Mouse (Mus musculus) spleen, postnatal 36 days (tissue): Measurements from ENCODE around the gene Phactr2.

Experiments
- DNase-seq, 2 experiments: peaks; one replicate each; pipeline ENCODE4 v3.0.0; 2022; ENCODE audit warnings: low spot score in 2 of 2, mixed read lengths in 1 of 2

Gene Phactr2

GRCm38 (mm10) chr10:13275152-13275551, 199.1 kb downstream of the Phactr2 start:
- DNase-seq, result no peak

- no peak for DNase-seq
These were observed 199.5 kb downstream of the Phactr2 start for GRCm38 (mm10) chr10:13274699-13275098.

GRCm38 (mm10) chr10:13273756-13274155, 200.5 kb downstream of the Phactr2 start:
- DNase-seq, result peak; percentile 3 to 36

GRCm38 (mm10) chr10:13271716-13272115, 202.5 kb downstream of the Phactr2 start:
- no peak for DNase-seq

DNA sequence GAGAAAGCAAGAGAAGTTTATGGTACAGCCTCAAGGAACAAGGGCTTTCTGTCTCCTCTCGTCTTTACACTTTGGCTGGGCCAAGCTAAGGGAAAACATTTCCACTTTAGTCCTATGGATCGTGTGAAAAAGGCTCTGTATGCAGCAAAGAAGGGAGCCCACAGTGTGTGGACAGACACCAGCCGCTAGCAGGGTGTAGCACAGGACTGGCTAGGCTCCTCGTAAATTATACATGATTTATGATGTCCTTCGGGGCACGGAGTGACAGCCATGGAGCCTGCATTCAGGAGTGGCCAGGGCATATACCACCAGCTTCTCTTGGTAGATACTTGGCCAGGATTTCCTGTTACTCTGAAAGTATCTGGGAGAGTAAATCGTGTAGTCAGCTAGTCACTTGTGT, 203.1 kb downstream of the Phactr2 start:
- DNase-seq, result no peak

DNA sequence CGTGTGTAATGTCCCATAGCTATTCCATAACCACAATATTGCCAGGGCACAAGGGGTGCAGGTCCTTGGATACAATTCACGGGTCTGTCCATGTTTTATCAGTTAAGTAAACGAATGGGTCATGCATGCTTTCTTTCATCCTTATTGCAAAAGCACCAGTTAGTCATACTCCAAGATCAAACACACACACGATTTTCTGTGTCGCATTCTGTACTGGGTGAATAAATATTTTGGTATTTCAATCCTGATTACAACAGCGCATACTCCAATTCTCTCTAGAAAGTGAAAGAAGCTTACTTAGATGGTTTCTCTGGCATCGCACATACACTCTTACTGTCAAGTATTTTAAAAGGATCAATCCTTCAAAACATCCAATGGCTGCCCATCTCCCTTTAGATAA, 203.9 kb downstream of the Phactr2 start:
- DNase-seq, result no peak

GRCm38 (mm10) chr10:13259251-13259650, 215.0 kb downstream of the Phactr2 start:
- DNase-seq, result no peak

DNA sequence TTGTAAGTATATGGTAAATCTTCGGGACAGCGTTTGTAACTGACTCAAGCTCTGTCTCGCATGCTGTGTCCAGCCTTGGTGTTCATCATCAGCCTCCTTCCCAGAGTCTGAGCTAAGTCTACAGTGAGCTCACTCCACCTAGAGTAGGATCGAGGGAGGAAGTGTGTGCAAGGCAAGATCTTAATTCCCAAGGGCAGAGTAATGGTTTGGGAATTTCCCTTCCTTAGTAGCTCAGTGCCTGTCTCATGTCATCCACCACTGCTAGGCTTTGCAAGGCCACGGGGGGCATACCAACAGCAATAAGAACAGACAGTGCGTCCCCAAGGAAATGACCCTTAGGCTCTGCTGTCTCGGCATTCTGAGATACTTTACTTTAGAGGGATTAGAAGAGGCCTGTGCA, 218.0 kb downstream of the Phactr2 start:
- DNase-seq, result no peak

GRCm38 (mm10) chr10:13250280-13250679, 223.9 kb downstream of the Phactr2 start:
- no peak for DNase-seq

- no peak for DNase-seq
These were observed 225.1 kb downstream of the Phactr2 start for GRCm38 (mm10) chr10:13249126-13249525.

DNA sequence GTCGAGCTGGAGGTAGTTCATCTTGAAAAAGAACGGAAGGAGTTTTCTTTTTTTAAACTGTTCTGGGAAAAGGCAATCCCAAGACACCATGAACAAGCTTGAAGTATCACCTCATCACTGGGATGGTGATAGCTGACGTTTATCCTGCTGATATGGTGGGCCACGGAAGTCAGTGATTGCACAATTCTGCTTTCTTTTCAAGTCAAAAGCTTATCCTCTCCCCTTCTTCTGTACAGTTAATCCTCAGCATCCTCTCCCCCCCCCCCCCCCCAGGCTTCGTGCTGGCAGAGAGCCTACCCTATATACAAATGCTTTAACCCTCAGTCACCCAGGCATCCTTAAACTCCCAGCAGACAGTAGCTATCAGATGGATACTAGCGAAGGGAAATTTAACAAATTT, 228.5 kb downstream of the Phactr2 start:
- no peak for DNase-seq

- no peak for DNase-seq
These were observed 230.0 kb downstream of the Phactr2 start for GRCm38 (mm10) chr10:13244192-13244591.

GRCm38 (mm10) chr10:13240431-13240830, 233.8 kb downstream of the Phactr2 start:
- DNase-seq, result no peak

- DNase-seq, result no peak
These were observed 236.0 kb downstream of the Phactr2 start for GRCm38 (mm10) chr10:13238188-13238587.

- DNase-seq, result no peak
These were observed 237.3 kb downstream of the Phactr2 start for GRCm38 (mm10) chr10:13236866-13237265.

DNA sequence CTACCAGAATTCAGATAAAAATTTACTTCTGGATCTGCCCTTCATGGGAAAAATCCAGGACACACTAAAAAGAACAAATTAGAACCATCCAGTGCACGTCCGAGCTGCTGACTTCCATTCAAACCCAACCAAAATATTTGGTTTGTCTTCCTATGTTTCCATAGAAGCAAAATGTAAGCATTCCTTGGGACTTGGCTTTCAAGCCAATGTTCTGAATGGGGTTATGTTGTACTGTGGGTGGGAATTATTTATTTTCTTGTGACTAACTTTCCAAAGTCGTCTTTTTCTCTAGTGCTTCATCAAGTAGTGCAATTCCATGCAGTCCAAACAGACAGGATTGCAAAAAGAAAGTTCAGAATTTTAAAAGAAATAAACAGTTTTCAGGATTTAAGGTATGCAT, 239.7 kb downstream of the Phactr2 start:
- DNase-seq, result no peak

GRCm38 (mm10) chr10:13233941-13234340, 240.3 kb downstream of the Phactr2 start:
- no peak for DNase-seq

DNA sequence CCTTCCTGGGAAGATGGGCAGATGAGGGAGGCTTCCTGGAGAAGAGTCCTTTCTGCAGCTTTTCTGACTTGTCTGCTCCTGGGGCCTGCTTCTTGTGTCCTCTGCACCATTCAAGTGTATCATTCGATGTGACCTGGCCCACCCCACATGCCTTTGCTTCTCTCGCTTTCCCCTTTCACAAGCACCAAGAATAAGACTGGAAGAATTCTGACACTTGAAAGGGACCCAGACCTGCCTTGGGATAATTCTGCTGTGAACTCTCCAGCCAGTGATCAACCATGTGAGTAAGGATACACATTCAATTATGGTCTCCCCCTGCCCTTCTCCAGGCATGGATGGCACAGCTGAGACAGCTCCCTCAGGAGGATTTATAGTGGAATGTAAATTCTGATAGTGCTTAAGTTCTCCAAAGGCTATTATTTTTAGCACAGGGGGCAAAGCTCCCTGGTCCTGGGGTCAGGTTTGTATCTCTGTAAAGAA, 241.0 kb downstream of the Phactr2 start:
- DNase-seq, result no peak

- no peak for DNase-seq
These were observed 241.6 kb downstream of the Phactr2 start for GRCm38 (mm10) chr10:13232443-13233142.

GRCm38 (mm10) chr10:13230716-13231115, 243.5 kb downstream of the Phactr2 start:
- no peak for DNase-seq

- DNase-seq, result no peak
These were observed 248.7 kb downstream of the Phactr2 start for GRCm38 (mm10) chr10:13225377-13226063.

DNA sequence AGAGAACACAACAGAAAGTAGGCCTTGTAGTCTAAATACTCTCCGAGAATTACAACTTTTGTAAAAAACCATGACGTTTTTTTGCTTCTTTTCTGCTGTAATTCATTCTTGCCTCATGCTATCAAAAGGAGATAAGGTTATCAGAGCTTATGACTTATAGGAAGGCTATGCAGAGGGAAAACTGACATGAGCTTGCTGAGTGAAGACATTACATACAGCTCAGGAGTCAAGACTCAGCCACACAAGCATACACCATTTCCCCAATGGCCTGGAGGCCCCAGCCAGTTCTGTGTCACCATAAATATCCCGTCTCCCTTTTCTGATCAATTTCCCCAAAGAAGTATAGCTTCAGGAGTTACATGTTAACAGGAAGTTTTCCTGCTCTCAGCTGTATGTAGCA, 252.1 kb downstream of the Phactr2 start:
- no peak for DNase-seq

- DNase-seq, result no peak
These were observed 254.2 kb downstream of the Phactr2 start for GRCm38 (mm10) chr10:13220061-13220460.
